Mouse (Mus musculus) intestine, embryonic 14.5 days (tissue): ENCODE results near the gene Hoxd4. TPM values are rescaled to one million over a fixed set of nuclear protein-coding genes. Genes with fewer than 3 reads are reported as not detected.

Experiments used
- ATAC-seq: fragments of 200-750 bp; cut with Nextera tagmentation; replicated peaks from 2 replicates; pipeline ENCODE4 v1.8.0; 2017; ENCODE audit warnings: low read depth, moderate number of reproducible peaks, moderate TSS enrichment, moderate library complexity; ENCODE audit not compliant: low FRiP score, low TSS enrichment
- DNase-seq: peaks from one replicate; pipeline ENCODE4 v3.0.0-alpha.2; 2018; ENCODE audit warnings: low spot score
- H3K27ac ChIP-seq: fragments of 300-500 bp; sonication (generic); 2 replicates; pipeline ENCODE4 v1.5.1; 2014; ENCODE audit warnings: low read depth, mild to moderate bottlenecking, control low read depth
- H3K27me3 ChIP-seq: fragments of 300-500 bp; sonication (generic); replicated peaks from 2 replicates; pipeline ENCODE4 v1.6.1; 2014; ENCODE audit warnings: low read length, control low read depth; ENCODE audit not compliant: control insufficient read depth, insufficient read depth
- H3K36me3 ChIP-seq: fragments of 300-500 bp; sonication (generic); 2 replicates; pipeline ENCODE4 v1.6.1; 2014; ENCODE audit warnings: low read length, control low read depth; ENCODE audit not compliant: control insufficient read depth, insufficient read depth
- H3K4me1 ChIP-seq: fragments of 300-500 bp; sonication (generic); replicated peaks from 2 replicates; pipeline ENCODE4 v1.6.1; 2014; ENCODE audit warnings: low read length, control low read depth, mixed read lengths; ENCODE audit not compliant: control insufficient read depth, insufficient read depth
- H3K4me2 ChIP-seq: fragments of 300-500 bp; sonication (generic); 2 replicates; pipeline ENCODE4 v1.6.1; 2014; ENCODE audit warnings: low read length
- H3K4me3 ChIP-seq: fragments of 300-500 bp; sonication (generic); 2 replicates; pipeline ENCODE4 v1.5.1; 2014; ENCODE audit warnings: low read depth, low read length, control low read depth, mixed read lengths
- H3K9ac ChIP-seq: fragments of 300-500 bp; sonication (generic); 2 replicates; pipeline ENCODE4 v1.6.1; 2014; ENCODE audit warnings: mild to moderate bottlenecking, low read length
- H3K9me3 ChIP-seq: fragments of 300-500 bp; sonication (generic); 2 replicates; pipeline ENCODE4 v1.6.1; 2016; ENCODE audit warnings: low read length, control low read depth; ENCODE audit not compliant: control insufficient read depth
- WGBS: fragments of 180-500 bp; shearing (Covaris S2); extraction: QIAGEN DNeasy Blood & Tissue Kit; methylation state at CpG from one replicate; pipeline ENCODE4 v1.1.7; 2014; 5-methylcytosine and 5-hydroxymethylcytosine counted together
- polyA plus RNA-seq: library from polyadenylated mRNA; unstranded; fragments of >200 nt; fragmentation: Nextera tagmentation; extraction: Ambion mirVana; gene quantifications from 2 replicates; pipeline ENCODE4 v1.2.1, GENCODE M21; 2014

Gene Hoxd4
- polyA plus RNA-seq, 1 experiment from 2014 or later: 1.6 TPM

DNA sequence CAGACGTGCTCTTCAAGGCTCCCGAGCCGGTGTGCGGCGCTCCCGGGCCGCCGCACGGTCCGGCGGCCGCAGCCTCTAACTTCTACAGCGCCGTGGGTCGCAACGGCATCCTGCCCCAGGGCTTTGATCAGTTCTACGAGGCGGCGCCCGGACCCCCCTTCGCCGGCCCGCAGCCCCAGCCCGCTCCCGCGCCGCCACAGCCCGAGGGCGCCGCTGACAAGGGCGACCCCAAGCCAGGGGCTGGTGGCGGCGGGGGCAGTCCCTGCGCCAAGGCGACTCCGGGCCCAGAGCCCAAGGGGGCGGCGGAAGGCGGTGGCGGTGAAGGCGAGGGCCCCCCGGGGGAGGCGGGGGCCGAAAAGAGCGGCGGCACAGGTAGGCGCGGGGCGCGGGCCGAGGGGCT is 28.9 kb upstream of the Hoxd4 start:
- Histone ChIP-seq H3K36me3 (no peaks in the 10 kb centered on the region), H3K9me3 (no peaks in the 10 kb centered on the region), H3K27me3 (peaks cover 100% of the 10 kb centered on the region), H3K9ac (peak overlapping the region; percentile 42), H3K4me1 (no peaks in the 10 kb centered on the region; the same call in 1 of the 2 replicates), H3K4me2 (peak overlapping the region; percentile 28), H3K4me3 (peak overlapping the region; percentile 30), H3K27ac (peak overlapping the region; percentile 54)
- WGBS: 1% methylated on average over 37 of the region's 51 CpGs
- no peak for ATAC-seq
- DNase-seq: peak; percentile 52

DNA sequence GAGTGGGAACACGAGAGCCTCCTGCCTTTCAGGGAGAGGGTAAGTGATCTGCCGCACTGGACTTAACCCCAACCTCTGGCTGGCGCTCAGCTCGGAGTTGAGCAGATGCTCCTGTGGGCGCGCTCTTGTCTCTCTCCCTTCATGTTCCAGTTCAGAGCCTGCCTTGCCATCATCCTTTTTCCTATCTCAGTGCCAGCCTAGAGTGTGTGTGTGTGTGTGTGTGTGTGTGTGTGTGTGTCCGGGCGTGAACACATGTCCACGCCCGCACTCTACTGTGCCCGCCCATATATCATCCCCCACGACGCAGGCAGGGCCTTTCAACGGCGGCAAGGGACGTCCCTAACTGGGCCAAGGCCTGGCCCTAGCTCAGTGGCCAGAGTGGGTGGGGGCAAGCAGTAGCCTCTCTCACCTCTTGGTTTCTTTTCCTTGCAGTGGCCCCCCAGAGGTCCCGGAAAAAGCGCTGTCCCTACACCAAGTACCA is 28.2 kb upstream of the Hoxd4 start:
- H3K9me3 ChIP-seq: no peaks in the 10 kb centered on the region
- H3K27ac ChIP-seq: 0 out of 2 replicates have a peak overlapping the region, but pooled peaks have one; percentile 33
- H3K4me2 ChIP-seq: no peak overlapping the region
- no peak for ATAC-seq
- H3K27me3 ChIP-seq: peaks cover 100% of the 10 kb centered on the region
- 2% methylated on average over 18 of the region's 18 CpGs for WGBS
- H3K4me3 ChIP-seq: peak overlapping the region; percentile 30
- H3K9ac ChIP-seq: peak overlapping the region; percentile 12; the same call in 1 of the 2 replicates
- H3K4me1 ChIP-seq: no peaks in the 10 kb centered on the region; the same call in 1 of the 2 replicates
- no peaks in the 10 kb centered on the region for H3K36me3 ChIP-seq
- DNase-seq: peak; percentile 68

DNA sequence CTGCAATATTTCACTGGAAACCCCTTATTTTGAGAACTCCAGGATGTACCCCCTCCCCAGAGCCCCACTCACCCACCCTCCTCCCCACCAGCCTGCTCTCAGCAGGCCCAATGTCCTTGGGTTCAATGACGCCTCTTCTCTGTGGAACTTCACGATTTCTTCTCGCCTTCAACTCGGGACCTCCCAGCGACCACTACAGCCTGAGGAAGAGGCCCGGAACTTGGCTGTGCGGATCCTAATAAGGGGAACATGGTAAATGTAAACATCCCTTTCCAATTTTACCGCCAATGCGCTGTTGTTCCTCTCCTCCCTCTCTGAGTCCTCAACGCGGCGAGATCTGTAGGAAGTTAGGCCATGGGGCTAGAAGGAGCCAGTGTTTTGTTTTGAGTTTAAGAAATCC is 27.6 kb upstream of the Hoxd4 start:
- Histone ChIP-seq H3K4me2 (0 out of 2 replicates have a peak overlapping the region, but pooled peaks have one; percentile 9), H3K9ac (peak overlapping the region; percentile 27), H3K4me1 (no peaks in the 10 kb centered on the region; the same call in 1 of the 2 replicates), H3K36me3 (no peaks in the 10 kb centered on the region), H3K27me3 (peaks cover 100% of the 10 kb centered on the region), H3K4me3 (peak overlapping the region; percentile 30), H3K27ac (0 out of 2 replicates have a peak overlapping the region, but pooled peaks have one; percentile 33), H3K9me3 (no peaks in the 10 kb centered on the region)
- DNase-seq (peak; percentile 62), ATAC-seq (no peak)
- 4% methylated on average over 12 of the region's 12 CpGs for WGBS

DNA sequence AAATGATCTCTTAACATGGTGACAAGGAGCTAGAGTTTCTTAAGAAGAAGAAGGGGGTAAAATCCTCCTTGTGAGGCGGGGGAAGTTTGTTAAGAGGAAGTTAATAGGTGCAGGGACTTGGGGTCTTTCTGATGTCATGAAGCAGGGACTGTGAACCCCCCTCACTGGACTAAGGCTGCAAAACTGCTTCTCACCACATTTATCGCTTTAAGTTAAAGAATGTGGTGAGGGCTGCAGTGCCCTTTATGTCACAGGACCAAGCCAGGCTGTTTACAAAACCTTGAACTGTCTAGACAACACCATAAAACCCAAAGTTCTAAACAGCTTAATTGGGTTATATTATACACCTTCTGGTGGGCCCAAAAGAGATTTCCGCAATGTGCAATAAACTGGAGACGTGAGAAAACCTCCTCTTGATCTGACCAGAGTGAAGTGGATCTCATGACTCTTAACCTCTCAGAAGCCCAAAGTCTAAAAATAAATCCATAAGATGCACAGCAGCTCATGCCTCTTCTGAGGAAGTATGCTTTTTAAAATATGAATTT is 26.6 kb upstream of the Hoxd4 start:
- H3K4me3 ChIP-seq: peak overlapping the region; percentile 30; the same call in 1 of the 2 replicates
- peak; percentile 53 for DNase-seq
- no peaks in the 10 kb centered on the region for H3K36me3 ChIP-seq
- H3K4me2 ChIP-seq: 0 out of 2 replicates have a peak overlapping the region, but pooled peaks have one; percentile 13
- WGBS: 11% methylated on average over 4 of the region's 4 CpGs
- H3K4me1 ChIP-seq: no peaks in the 10 kb centered on the region; the same call in 1 of the 2 replicates
- no peak overlapping the region for H3K27ac ChIP-seq
- no peaks in the 10 kb centered on the region for H3K9me3 ChIP-seq
- H3K27me3 ChIP-seq: peaks cover 100% of the 10 kb centered on the region
- no peak overlapping the region for H3K9ac ChIP-seq
- no peak for ATAC-seq

DNA sequence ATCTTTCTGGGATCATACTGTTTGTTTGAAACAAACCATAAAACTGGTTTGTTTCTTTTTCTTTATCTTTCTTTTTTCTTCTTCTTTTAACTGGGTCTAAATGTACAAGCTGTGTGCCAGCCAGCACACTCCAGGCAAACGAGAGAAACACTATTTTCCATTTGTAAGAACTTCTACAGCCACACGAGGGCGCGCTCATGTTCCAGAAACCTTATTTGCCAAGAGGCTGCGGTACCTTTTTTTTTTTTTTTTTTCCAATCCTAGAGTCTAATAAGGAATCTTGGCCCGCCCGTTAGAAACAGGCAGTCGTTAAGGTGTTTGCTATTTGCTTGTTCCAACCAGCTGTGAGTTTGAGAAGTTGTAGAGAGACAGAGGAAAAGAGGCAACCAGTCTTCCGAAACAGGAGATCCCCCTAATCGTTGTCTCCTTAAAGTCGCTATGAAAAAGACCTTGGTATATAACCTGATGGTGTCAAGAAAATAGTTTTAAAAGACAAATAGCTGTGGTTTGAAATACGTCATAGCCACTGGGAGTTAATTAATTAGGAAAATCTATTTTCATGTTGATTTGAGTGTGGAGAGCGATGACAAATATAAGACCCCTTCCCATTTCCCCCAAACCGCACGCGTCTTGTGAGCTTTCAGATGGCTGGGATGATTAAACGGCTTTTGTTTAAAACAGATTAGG is 25.3 kb upstream of the Hoxd4 start:
- no peak for ATAC-seq
- no peaks in the 10 kb centered on the region for H3K36me3 ChIP-seq
- H3K4me2 ChIP-seq: peak overlapping the region; percentile 24; the same call in 1 of the 2 replicates
- H3K4me1 ChIP-seq: no peaks in the 10 kb centered on the region; the same call in 1 of the 2 replicates
- H3K9ac ChIP-seq: peak overlapping the region; percentile 3
- H3K27ac ChIP-seq: 0 out of 2 replicates have a peak overlapping the region, but pooled peaks have one; percentile 18
- H3K9me3 ChIP-seq: no peaks in the 10 kb centered on the region
- DNase-seq: peak; percentile 88
- H3K4me3 ChIP-seq: peak overlapping the region; percentile 17; the same call in 1 of the 2 replicates
- peaks cover 100% of the 10 kb centered on the region for H3K27me3 ChIP-seq
- 5% methylated on average over 17 of the region's 17 CpGs for WGBS

DNA sequence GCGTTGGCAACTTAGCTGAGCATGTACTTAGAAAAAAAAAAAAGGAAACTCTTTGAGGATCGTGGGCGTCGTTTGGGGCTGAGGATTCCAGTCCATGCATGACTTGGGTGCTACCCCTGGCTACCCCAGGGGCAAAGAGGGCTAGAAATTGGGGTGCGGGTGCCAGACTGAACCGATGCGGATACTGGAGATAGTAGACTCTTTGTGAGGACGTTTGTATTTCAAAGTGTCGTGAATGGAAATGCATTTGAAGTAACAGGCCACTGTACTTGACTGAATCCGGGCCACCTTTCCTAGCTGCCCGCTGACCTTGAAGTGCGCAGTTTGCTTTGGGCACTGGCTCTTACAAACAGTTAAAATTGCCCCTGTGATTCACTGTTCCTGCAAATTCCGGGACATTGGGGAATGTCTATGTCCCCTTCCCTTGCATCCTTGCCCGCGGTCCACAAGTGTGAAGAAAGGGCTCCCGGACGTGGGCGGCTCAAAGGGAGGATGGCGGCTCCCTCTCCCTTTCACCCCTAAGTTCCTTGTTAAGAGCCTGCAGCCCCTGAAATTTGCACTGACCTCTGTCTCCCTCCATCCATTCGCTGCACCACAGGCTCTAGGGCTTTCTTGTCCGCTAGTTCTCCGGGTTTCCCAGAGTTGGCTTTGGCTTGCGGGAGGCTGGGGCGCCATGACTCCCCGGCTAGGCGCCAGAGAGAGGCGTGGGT is 24.6 kb upstream of the Hoxd4 start:
- ATAC-seq (no peak), DNase-seq (peak; percentile 72)
- Histone ChIP-seq H3K4me3 (peak overlapping the region; percentile 17), H3K4me2 (peak overlapping the region; percentile 24), H3K27me3 (peaks cover 100% of the 10 kb centered on the region), H3K4me1 (no peaks in the 10 kb centered on the region; the same call in 1 of the 2 replicates), H3K36me3 (no peaks in the 10 kb centered on the region), H3K27ac (0 out of 2 replicates have a peak overlapping the region, but pooled peaks have one; percentile 18), H3K9me3 (no peaks in the 10 kb centered on the region), H3K9ac (peak overlapping the region; percentile 3)
- WGBS: 2% methylated on average over 27 of the region's 27 CpGs

DNA sequence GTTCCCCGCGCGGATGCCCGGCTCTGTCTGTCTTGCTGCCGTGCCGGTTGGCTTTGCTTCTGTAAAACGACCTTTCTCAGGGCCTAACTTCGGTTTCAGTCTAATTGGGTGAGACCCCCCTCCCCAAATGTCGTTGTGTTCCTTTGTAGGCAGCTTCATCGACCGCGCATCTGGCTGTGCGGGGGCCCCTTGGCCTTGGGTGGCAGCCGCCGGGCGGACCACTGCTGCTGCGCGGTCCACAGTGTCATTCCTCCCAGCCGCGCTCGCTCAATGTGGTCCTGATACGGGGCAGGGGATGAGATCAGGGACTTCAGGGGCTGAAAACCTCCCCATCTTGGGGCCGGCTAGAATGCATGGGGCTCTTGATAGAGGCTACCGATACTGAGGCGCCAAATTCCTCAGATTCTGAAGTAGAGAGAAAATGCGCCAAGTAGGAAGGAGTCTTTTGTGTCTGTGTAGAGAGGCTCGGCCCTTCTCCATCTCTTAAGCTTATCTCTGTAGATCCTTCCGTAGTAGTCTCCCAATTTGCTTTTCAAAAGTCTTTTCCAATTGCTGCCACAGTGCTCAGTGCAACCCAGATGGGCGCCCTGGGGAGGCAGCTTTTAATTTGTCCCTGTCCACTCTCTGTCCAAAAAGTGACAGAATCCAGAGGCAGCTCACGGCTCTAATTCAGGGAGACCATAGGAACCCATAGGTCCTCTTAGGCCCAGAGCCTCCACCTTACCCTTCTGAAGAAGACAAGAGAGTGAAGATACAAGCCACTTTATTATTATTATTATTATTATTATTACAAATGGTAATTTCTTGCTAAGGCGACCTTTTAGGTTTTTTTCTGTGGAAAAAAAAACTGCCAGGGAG is 23.8 kb upstream of the Hoxd4 start:
- H3K9me3 ChIP-seq: no peaks in the 10 kb centered on the region
- peak overlapping the region; percentile 24 for H3K4me2 ChIP-seq
- no peaks in the 10 kb centered on the region for H3K4me1 ChIP-seq
- no peaks in the 10 kb centered on the region for H3K36me3 ChIP-seq
- peak; percentile 73 for DNase-seq
- ATAC-seq: no peak
- peak overlapping the region; percentile 17 for H3K4me3 ChIP-seq
- H3K9ac ChIP-seq: peak overlapping the region; percentile 3
- WGBS: 2% methylated on average over 31 of the region's 31 CpGs
- 0 out of 2 replicates have a peak overlapping the region, but pooled peaks have one; percentile 34 for H3K27ac ChIP-seq
- H3K27me3 ChIP-seq: peaks cover 100% of the 10 kb centered on the region
